Mouse (Mus musculus) heart, embryonic 14.5 days (tissue): ENCODE data around the gene Pramel6. TPM values are rescaled to one million over a fixed set of nuclear protein-coding genes. Genes with fewer than 3 reads are reported as not detected.
"Not testable (repeated sequence)": the region's sequence is repeated elsewhere in the genome, so short reads cannot be mapped to it uniquely, and the experiment has no call there.

Experiments used
- ATAC-seq: fragments of 200-750 bp; cut with Nextera tagmentation; 2 replicates; pipeline ENCODE4 v1.8.0; 2017; ENCODE audit warnings: low read depth, moderate TSS enrichment; ENCODE audit not compliant: insufficient number of reproducible peaks, insufficient read depth, low FRiP score
- H3K27ac ChIP-seq, 2 experiments: fragments of 200-500 bp in 1 of 2; fragments of 300-500 bp in 1 of 2; sonication (generic) in 1 of 2; replicated peaks in 1 of 2; 2 replicates each; pipeline ENCODE4 v1.5.1; 2012 to 2014; ENCODE audit warnings: low read depth in 2 of 2, low read length in 2 of 2, control low read depth in 1 of 2, mild to moderate bottlenecking in 1 of 2, mixed read lengths in 1 of 2; ENCODE audit not compliant: control insufficient read depth in 1 of 2, insufficient read depth in 1 of 2
- H3K27me3 ChIP-seq: fragments of 300-500 bp; sonication (generic); 2 replicates; pipeline ENCODE4 v1.6.1; 2014; ENCODE audit warnings: mild to moderate bottlenecking, low read length, control low read depth; ENCODE audit not compliant: control insufficient read depth, insufficient read depth
- H3K36me3 ChIP-seq: fragments of 300-500 bp; sonication (generic); 2 replicates; pipeline ENCODE4 v1.6.1; 2014; ENCODE audit warnings: mild to moderate bottlenecking, control low read depth, low read length, mixed read lengths; ENCODE audit not compliant: control insufficient read depth, insufficient read depth
- H3K4me1 ChIP-seq, 2 experiments: fragments of 200-500 bp in 1 of 2; fragments of 300-500 bp in 1 of 2; sonication (generic) in 1 of 2; 2 replicates each; pipeline ENCODE4 v1.6.1; 2012 to 2014; ENCODE audit warnings: low read length in 2 of 2, control low read depth in 1 of 2, mixed read lengths in 1 of 2; ENCODE audit not compliant: control insufficient read depth in 2 of 2, insufficient read depth in 2 of 2
- H3K4me2 ChIP-seq: fragments of 300-500 bp; sonication (generic); 2 replicates; pipeline ENCODE4 v1.6.1; 2014; ENCODE audit warnings: mild to moderate bottlenecking, low read length
- H3K4me3 ChIP-seq, 2 experiments: fragments of 200-500 bp in 1 of 2; fragments of 300-500 bp in 1 of 2; sonication (generic) in 1 of 2; 2 replicates each; pipeline ENCODE4 v1.5.1; 2012 to 2014; ENCODE audit warnings: low read length in 2 of 2, mild to moderate bottlenecking in 2 of 2, control low read depth in 1 of 2, low read depth in 1 of 2, moderate library complexity in 1 of 2; ENCODE audit not compliant: control insufficient read depth in 1 of 2, insufficient read depth in 1 of 2
- H3K9ac ChIP-seq: fragments of 300-500 bp; sonication (generic); 2 replicates; pipeline ENCODE4 v1.6.1; 2014; ENCODE audit warnings: mild to moderate bottlenecking, low read length
- H3K9me3 ChIP-seq: fragments of 300-500 bp; sonication (generic); 2 replicates; pipeline ENCODE4 v1.6.1; 2016; ENCODE audit warnings: low read length, control low read depth; ENCODE audit not compliant: control insufficient read depth
- WGBS: fragments of 180-500 bp; shearing (Covaris S2); extraction: QIAGEN DNeasy Blood & Tissue Kit; methylation state at CpG from one replicate; pipeline ENCODE4 v1.1.7; 2014; 5-methylcytosine and 5-hydroxymethylcytosine counted together
- polyA plus RNA-seq: library from polyadenylated mRNA; unstranded; fragments of >200 nt; fragmentation: Nextera tagmentation; extraction: Ambion mirVana; gene quantifications from 2 replicates; pipeline ENCODE4 v1.2.1, GENCODE M21; 2014

Gene Pramel6
- polyA plus RNA-seq = not detected in 2 replicates

DNA sequence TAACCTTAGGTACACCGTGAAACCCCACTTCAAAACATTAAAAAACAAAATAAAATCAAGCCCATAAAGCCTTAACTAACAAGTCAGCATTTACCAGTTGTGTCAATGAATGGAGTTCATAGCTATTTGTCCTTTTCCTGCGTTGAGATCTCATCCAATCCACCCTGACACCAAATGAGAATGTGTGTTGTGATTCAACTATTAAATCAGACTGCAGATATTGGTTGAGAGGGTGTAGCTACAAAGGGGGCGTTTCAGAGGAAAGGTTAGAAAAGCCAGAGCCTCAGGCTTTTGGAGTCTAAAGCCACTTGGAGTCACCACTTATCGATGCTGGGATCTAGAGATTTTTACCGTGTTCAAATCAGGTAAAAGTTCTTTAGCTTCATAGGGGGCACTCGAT lies at the start of gene Pramel6:
Gene Pramel6, plus strand, starts transcription at position 301 of the 400 bp plus-strand sequence.
- no peaks in the 10 kb centered on the region for H3K27me3 ChIP-seq

DNA sequence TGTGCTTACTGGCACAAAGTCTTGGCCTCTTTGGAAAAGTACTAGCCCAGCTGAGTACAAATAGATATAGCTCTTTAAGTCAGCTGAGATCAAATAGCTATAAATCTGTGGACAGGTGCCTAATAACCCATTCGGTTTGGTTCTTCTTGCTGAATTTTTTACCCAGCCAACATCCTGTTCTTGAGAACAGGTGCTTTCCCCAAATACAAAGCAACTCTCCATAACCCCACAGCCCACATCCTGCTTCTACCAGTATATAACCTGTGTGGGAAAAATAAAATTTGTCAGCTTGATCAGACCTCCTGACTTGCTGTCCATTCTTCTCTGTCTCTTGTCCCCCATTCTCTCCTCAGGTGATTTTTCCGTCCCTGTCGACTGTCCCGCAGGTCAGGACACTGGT lies 44.6 kb upstream of the Pramel6 start:
- no peak overlapping the region for H3K27ac ChIP-seq
- WGBS = 82% methylated on average over 4 of the region's 4 CpGs

More for the DNA sequence above, at the start of gene Pramel6:
- H3K9ac ChIP-seq = no peak within 1 kb of the TSS
- H3K27ac ChIP-seq = no peak within 1 kb of the TSS
- H3K36me3 ChIP-seq = no peaks in the 10 kb centered on the region
- 82% methylated on average over 6 of the region's 6 CpGs for WGBS
- H3K4me1 ChIP-seq = no peaks in the 10 kb centered on the region
- no peaks in the 10 kb centered on the region for H3K9me3 ChIP-seq
- H3K4me3 ChIP-seq = no peak within 1 kb of the TSS
- no peak within 1 kb of the TSS for H3K4me2 ChIP-seq
- ATAC-seq = no peak

DNA sequence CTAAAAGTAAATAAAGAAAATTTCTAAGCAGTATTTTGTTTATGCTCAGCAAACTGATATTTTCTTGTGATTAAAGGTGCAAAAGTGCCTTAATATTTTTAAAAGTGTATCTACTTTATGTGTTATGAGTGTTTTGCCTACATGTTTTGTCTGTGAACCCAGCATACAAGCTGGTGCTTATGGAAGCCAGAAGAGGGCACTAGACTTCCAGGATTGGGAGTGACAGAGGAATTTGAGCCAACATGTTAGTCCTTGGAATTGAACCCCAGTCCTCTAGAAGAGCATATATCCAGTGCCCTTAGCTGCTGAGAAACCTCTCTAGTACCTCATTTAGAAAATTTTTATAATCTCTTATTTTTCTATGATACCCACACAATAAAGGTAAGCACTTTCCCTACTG lies 26.2 kb upstream of the Pramel6 start:
- Histone ChIP-seq H3K9me3 (no peaks in the 10 kb centered on the region), H3K9ac (no peak overlapping the region), H3K27ac (no peak overlapping the region), H3K4me2 (no peak overlapping the region), H3K4me1 (no peaks in the 10 kb centered on the region), H3K27me3 (no peaks in the 10 kb centered on the region), H3K36me3 (no peaks in the 10 kb centered on the region), H3K4me3 (no peak overlapping the region)
- no peak for ATAC-seq

More for the DNA sequence above, 44.6 kb upstream of the Pramel6 start:
- no peaks in the 10 kb centered on the region for H3K36me3 ChIP-seq
- H3K4me2 ChIP-seq = no peak overlapping the region
- no peaks in the 10 kb centered on the region for H3K27me3 ChIP-seq
- H3K4me3 ChIP-seq = no peak overlapping the region
- H3K9ac ChIP-seq = no peak overlapping the region
- ATAC-seq = no peak
- no peaks in the 10 kb centered on the region for H3K9me3 ChIP-seq
- no peaks in the 10 kb centered on the region for H3K4me1 ChIP-seq

DNA sequence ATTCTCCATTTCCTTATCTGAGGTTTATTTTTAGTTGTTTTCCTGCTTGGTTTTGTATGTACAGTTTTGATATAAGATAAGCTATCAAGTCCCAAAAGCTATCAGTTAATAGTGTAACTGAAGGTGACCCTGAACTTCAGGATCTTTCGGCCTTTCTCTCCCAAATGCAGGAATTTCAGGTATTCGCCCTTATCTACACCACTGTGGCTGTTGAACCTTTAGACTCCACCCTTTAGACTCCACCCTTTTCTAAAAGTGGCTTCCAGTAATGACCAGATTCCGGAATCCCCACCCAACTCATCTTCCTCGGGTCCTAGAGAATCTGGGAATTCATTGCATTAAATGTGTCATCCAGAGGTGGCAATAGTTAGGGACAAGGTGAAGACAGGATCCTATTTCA lies 25.2 kb upstream of the Pramel6 start:
- Histone ChIP-seq H3K4me2 (no peak overlapping the region), H3K4me1 (no peaks in the 10 kb centered on the region), H3K27me3 (no peaks in the 10 kb centered on the region), H3K27ac (no peak overlapping the region), H3K4me3 (no peak overlapping the region), H3K36me3 (no peaks in the 10 kb centered on the region), H3K9me3 (no peaks in the 10 kb centered on the region), H3K9ac (no peak overlapping the region)
- no peak for ATAC-seq
- WGBS = 61% methylated on average over 4 of the region's 4 CpGs

DNA sequence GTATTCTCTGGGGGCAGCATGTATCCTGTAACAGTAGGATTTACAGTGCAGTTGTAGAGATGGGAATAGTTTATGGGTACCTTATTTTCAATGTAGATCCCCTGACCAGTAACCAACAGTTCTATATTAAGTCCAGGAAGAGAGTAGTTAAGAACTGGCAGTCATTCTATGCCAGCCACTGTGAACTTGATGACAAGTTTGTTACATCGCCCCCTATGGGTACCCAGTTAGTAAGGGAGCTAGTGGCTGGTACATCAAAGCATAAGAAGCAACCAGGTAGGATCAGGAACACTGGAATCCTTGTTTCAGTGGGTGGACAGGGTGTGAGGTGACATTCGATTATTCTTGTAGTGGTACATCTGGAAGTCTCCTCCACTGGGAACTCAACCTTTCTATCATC lies 24.1 kb upstream of the Pramel6 start:
- H3K4me2 ChIP-seq = no peak overlapping the region
- no peaks in the 10 kb centered on the region for H3K27me3 ChIP-seq
- no peaks in the 10 kb centered on the region for H3K36me3 ChIP-seq
- H3K4me1 ChIP-seq = no peaks in the 10 kb centered on the region
- no peak overlapping the region for H3K27ac ChIP-seq
- 79% methylated on average over 2 of the region's 2 CpGs for WGBS
- no peak overlapping the region for H3K4me3 ChIP-seq
- no peak for ATAC-seq
- no peak overlapping the region for H3K9ac ChIP-seq
- no peaks in the 10 kb centered on the region for H3K9me3 ChIP-seq

DNA sequence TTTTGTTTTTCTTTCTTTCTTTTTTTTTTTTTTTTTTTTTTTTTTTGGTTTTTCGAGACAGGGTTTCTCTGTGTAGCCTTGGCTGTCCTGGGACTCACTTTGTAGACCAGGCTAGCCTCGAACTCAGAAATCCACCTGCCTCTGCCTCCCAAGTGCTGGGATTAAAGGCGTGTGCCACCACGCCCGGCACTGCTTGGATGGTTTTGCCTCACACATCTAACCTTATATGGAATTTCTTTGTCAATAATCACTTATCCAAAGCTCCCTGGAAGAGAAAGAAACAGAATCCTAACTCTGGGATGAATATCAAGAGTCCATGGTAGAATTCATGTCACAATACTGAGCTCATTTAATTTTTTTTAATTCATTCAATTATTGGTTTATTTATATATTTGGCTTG lies 9.4 kb upstream of the Pramel6 start, which contains the start of gene Pramel7:
Gene Pramel7, minus strand, starts transcription at position 101 of the 400 bp plus-strand sequence.
- not testable (repeated sequence) for H3K9ac ChIP-seq, H3K27me3 ChIP-seq, H3K9me3 ChIP-seq, H3K36me3 ChIP-seq, H3K27ac ChIP-seq, H3K4me3 ChIP-seq, ATAC-seq, H3K4me1 ChIP-seq, H3K4me2 ChIP-seq
- 90% methylated on average over 3 of the region's 5 CpGs for WGBS

DNA sequence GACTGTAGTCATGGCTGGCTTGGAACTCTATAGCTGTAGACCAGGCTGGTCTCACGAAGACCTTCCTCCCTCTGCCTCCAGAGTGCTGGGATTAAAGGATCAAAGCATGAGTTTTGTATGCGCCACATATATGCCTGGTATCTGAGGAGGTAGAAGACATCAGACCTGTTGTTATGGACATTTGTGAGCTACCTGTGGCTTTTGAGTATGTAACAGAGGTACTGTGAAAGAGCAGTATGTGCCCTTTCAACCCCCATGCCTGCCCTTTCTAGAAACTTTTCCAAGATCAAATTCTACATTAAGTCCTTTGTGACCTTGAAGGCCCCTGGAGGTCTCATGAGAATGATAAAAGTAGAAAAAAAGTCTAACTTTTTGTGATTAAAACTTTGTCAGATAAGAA lies 8.7 kb downstream of the Pramel6 start:
- no peak overlapping the region for H3K27ac ChIP-seq
- H3K36me3 ChIP-seq = no peaks in the 10 kb centered on the region
- no peaks in the 10 kb centered on the region for H3K4me1 ChIP-seq
- H3K4me2 ChIP-seq = no peak overlapping the region
- ATAC-seq = no peak
- H3K9ac ChIP-seq = no peak overlapping the region
- H3K27me3 ChIP-seq = no peaks in the 10 kb centered on the region
- H3K4me3 ChIP-seq = no peak overlapping the region
- no peaks in the 10 kb centered on the region for H3K9me3 ChIP-seq
- 88% methylated on average over 2 of the region's 2 CpGs for WGBS

DNA sequence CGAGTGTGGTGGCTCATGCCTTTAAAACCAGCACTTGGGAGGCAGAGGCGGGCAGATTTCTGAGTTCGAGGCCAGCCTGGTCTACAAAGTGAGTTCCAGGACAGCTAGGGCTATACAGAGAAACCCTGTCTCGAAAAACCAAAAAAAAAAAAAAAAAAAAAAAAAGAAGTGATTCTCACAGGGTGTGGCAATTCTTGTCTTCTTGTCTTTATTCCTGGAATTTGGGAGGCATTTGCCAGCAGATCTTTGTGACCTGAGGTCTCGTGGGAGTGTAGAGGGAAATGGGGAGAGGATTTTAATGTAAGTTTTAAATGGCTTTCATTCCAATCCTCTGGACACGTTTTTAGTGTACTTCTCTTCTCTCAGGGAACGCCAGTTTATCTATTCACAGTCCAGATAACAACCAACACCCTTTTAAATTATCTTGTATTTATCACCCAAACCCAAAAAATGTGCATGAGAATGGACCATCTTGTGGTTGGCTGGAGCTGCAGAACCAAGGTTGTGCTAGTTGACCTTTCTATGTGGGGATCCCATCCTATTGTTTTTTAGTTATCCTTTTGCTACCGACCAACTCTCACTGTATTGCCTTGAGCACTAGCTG lies 9.2 kb downstream of the Pramel6 start:
- H3K4me1 ChIP-seq = no peaks in the 10 kb centered on the region
- no peak overlapping the region for H3K9ac ChIP-seq
- no peaks in the 10 kb centered on the region for H3K9me3 ChIP-seq
- no peak overlapping the region for H3K27ac ChIP-seq
- ATAC-seq = no peak
- H3K27me3 ChIP-seq = no peaks in the 10 kb centered on the region
- WGBS = 66% methylated on average over 6 of the region's 8 CpGs
- H3K4me2 ChIP-seq = no peak overlapping the region
- H3K4me3 ChIP-seq = no peak overlapping the region
- no peaks in the 10 kb centered on the region for H3K36me3 ChIP-seq
